Mouse (Mus musculus) olfactory bulb, adult 2 months (tissue): ENCODE measurements around the gene Tmem25. TPM values are rescaled to one million over a fixed set of nuclear protein-coding genes. Genes with fewer than 3 reads are reported as not detected.
A peak's percentile ranks its signal among the peaks of the same experiment; 100 is the strongest.
"Not testable (repeated sequence)": the region's sequence is repeated elsewhere in the genome, so short reads cannot be mapped to it uniquely, and the experiment has no call there.

ENCODE experiments used
- H3K27ac ChIP-seq: fragments of 200-500 bp; 2 replicates; pipeline ENCODE4 v1.5.1; 2012; ENCODE audit warnings: low read depth, low read length; ENCODE audit not compliant: insufficient read depth
- H3K4me1 ChIP-seq: fragments of 200-500 bp; 2 replicates; pipeline ENCODE4 v1.6.1; 2012; ENCODE audit warnings: low read length; ENCODE audit not compliant: control insufficient read depth, insufficient read depth
- H3K4me3 ChIP-seq: fragments of 200-500 bp; 2 replicates; pipeline ENCODE4 v1.5.1; 2012; ENCODE audit warnings: mild to moderate bottlenecking, low read depth, low read length, moderate library complexity; ENCODE audit not compliant: insufficient read depth
- CTCF ChIP-seq: fragments of 200-500 bp; IDR thresholded peaks from 2 replicates; pipeline ENCODE4 v1.5.1; 2012; ENCODE audit warnings: low read depth, mild to moderate bottlenecking, low read length, moderate library complexity; ENCODE audit not compliant: insufficient read depth
- POLR2A ChIP-seq: fragments of 200-500 bp; IDR thresholded peaks from 2 replicates; pipeline ENCODE4 v1.6.1; 2012; ENCODE audit warnings: mild to moderate bottlenecking, low read depth, low read length, moderate library complexity; ENCODE audit not compliant: insufficient read depth
- WGBS: fragments of 180-500 bp; shearing (Covaris S2); methylation state at CpG from one replicate; pipeline ENCODE4 v1.1.7; 2018; 5-methylcytosine and 5-hydroxymethylcytosine counted together
- polyA plus RNA-seq: library from polyadenylated mRNA; stranded (reverse); fragments of >200 nt; gene quantifications from 2 replicates; pipeline ENCODE4 v1.2.4, GENCODE M21; 2012; ENCODE audit warnings: low replicate concordance; ENCODE audit not compliant: missing spikeins, insufficient read depth, insufficient read length

Tmem25 gene
- polyA plus RNA-seq, 1 experiment: not detected

DNA sequence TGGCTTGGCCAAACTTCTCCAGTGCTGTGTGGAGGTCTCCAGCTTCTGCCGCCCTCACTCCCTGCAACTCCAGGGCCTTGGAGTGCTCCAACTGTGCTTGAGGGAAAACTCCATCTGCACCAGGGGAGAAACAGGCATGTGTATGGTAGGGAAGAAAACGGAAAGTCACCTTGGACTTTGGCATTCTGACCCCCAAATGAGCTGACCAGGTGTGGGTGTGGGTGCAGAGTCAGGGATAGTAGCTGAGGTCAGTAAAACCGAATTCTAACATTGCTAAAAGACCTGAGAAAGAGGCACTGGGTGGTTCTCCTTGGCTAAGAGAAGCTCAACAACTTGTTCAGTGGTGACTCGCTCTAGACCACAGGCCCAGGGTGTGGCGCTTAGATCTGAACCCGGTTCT is 2.6 kb upstream of the Tmem25 start:
- 88% methylated on average over 6 of the region's 6 CpGs for WGBS
- peaks cover 19% of the 10 kb centered on the region for H3K4me1 ChIP-seq
- no peak for TF ChIP-seq CTCF
- TF ChIP-seq POLR2A: no peak
- H3K27ac ChIP-seq: no peak overlapping the region
- no peak overlapping the region for H3K4me3 ChIP-seq

DNA sequence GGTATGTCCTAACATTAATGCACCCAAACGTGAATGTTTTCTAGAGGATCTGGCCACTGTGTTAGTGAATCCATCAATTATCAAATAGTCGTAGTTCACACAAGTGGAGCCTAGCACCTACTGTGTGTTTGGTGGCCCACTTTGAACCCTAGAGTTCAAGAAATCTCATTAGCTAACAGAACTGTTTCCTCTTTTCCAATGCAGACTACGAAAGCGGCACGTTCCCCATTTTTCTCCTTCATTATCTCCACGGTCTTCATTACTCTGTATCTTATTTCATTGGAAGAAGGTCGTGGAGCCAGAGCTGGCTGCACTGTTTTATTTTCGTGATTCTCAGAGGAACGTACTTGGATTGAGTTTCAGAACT is 834 bp upstream of the Tmem25 start:
- H3K27ac ChIP-seq: no peak overlapping the region
- peaks cover 19% of the 10 kb centered on the region for H3K4me1 ChIP-seq
- WGBS: 29% methylated on average over 9 of the region's 9 CpGs
- TF ChIP-seq CTCF (no peak), POLR2A (no peak)
- peak overlapping the region; percentile 77 for H3K4me3 ChIP-seq

DNA sequence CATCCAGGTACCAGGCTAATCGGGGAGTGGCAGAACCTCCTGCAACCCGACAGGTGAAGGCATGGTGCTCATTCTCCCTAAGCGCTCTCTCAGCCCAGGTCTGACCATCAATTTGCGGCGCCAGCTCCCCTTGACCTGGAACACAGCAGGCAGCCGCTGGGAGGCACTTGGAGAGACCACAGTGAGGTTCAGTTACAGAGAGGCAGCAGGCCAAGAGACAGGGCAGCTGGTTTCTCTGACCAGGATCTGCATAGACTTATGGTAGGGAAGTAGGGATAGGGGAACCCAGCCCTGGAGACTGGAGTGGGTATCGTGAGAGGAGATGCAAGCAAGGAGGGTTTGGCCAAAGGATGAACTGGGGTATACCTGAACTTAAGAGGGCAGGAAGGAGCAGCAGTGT is 809 bp downstream of the Tmem25 start:
- WGBS: 69% methylated on average over 7 of the region's 7 CpGs
- no peak overlapping the region for H3K27ac ChIP-seq
- peak overlapping the region; percentile 77 for H3K4me3 ChIP-seq
- TF ChIP-seq CTCF: no peak
- TF ChIP-seq POLR2A: no peak
- H3K4me1 ChIP-seq: peaks cover 19% of the 10 kb centered on the region

DNA sequence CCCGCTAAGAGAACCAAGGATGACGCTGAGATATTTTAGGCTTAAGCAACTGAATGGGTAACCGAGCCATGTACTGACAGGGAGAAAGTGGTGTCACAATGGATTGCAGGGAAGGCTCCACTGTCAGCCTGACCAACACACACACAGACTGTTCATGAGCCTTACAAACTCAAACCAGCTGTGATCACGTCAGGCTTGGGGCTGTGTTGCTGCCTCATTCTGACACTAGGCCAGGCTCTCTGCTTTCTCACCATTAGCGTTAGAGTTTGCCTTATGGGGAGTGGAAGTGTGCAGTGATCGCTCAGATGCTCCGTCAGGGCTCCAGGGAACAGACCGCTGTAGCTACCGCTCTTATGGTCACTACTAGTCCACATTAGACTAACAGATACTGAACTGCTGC is 6.3 kb downstream of the Tmem25 start:
- Histone ChIP-seq H3K27ac (no peak overlapping the region), H3K4me1 (no peaks in the 10 kb centered on the region), H3K4me3 (no peak overlapping the region)
- WGBS: 73% methylated on average over 9 of the region's 9 CpGs
- TF ChIP-seq CTCF (no peak), POLR2A (no peak)

DNA sequence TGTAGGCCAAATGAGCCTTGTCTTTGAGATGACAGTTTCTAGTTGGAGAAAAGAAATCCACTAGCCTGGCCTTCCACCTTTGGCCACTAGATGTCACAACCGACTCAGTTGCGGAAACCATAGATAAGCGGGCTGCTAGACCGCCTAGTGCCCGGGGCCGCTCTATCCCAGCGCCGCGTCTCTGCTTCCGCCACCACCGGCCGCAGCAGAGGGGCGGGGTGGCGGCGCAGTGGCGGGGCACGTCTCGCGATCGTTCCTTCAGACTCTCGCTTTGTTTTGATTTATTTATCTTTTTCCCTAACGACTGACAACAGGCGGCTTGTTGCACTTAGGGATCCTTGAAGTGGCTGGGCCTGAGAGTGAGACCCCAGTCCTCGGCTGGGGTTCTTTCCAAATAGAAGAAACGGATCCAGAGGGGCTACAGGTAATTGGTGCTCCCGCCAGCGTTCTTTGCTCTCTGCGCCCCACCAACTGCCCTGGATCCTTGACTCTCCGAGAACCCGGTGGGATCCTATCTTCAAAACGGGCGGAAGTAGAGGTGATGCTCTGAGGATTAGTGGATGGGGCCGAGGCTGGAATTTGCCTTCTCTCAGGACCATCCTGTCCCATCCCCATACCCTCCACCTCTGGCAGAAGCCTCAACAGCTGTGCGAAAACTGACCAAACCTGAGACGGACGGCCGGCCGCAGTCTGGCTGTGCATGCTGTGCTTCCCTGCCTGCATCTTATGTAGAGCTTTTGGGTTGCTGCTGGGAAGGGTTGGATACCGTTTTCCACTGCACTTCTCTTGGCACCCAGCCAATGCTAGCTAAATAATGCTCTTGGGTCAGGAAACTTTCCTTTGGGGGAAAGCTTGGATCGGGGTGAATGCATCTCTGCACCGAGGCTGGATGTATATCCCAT is 26.1 kb downstream of the Tmem25 start:
- peak; percentile 65; the same call in 1 of the 2 replicates for TF ChIP-seq CTCF
- TF ChIP-seq POLR2A: peak; percentile 50
- whole genome bisulfite sequencing: under 1% methylated on average over 41 of the region's 41 CpGs
- Histone ChIP-seq H3K4me1 (peaks cover 2% of the 10 kb centered on the region; the same call in 1 of the 2 replicates), H3K4me3 (peak overlapping the region; percentile 66), H3K27ac (peak overlapping the region; percentile 12)

DNA sequence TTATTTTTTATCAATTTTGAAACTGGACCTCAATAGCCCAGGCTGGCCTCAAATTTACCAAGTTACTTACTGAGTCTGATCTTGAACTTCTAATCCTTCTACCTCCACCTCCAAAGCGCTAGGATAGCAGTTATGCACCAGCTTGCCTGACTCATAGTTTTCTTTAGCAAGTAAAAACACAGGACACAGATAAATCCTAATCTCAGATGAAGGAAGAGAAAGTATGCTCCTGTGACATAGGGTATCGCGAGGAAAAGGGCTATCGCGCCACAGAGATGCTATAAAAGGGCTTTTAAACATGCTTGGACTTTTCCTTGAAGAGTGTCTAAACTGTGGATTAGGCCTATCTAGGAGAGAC is 26.7 kb downstream of the Tmem25 start:
- TF ChIP-seq CTCF (no peak), POLR2A (no peak)
- 24% methylated on average over 5 of the region's 5 CpGs for WGBS
- Histone ChIP-seq H3K27ac (no peak overlapping the region), H3K4me3 (no peak overlapping the region), H3K4me1 (peaks cover 2% of the 10 kb centered on the region; the same call in 1 of the 2 replicates)

DNA sequence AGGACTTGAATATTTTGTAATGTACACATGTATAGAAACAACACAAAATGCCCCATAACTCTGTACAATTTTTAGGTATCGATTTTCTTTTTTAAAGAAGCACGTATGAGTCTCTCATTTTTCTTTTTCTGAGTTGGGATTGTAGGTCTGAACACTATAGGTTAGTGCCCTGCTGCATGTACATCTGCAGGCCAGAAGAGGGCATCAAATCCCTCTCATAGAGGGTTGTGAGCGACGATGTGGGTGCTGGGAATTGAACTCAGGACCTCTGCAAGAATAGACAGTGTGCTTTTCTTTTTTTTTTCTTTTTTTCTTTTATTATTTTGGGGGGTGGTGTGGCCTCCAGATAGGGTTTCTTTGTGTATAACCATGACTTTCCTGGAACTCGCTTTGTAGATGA is 27.7 kb downstream of the Tmem25 start:
- no peak for TF ChIP-seq POLR2A
- TF ChIP-seq CTCF: no peak
- Histone ChIP-seq H3K27ac (no peak overlapping the region), H3K4me3 (no peak overlapping the region), H3K4me1 (peaks cover 2% of the 10 kb centered on the region; the same call in 1 of the 2 replicates)
- 92% methylated on average over 5 of the region's 5 CpGs for WGBS

DNA sequence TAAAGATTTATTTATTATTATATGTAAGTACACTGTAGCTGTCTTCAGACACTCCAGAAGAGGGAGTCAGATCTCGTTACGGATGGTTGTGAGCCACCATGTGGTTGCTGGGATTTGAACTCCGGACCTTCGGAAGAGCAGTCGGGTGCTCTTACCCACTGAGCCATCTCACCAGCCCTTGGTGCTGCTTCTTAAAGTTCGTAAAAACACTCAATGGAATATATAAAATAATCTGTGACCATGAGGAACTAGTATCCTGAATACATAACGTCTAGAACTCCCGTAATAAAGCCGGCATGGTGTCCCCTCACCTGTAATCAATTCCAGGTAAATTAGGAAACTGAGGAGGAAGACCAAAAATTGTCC is 31.1 kb downstream of the Tmem25 start:
- H3K4me1 ChIP-seq, H3K27ac ChIP-seq, H3K4me3 ChIP-seq: not testable (repeated sequence)
- WGBS: 36% methylated on average over 8 of the region's 9 CpGs

DNA sequence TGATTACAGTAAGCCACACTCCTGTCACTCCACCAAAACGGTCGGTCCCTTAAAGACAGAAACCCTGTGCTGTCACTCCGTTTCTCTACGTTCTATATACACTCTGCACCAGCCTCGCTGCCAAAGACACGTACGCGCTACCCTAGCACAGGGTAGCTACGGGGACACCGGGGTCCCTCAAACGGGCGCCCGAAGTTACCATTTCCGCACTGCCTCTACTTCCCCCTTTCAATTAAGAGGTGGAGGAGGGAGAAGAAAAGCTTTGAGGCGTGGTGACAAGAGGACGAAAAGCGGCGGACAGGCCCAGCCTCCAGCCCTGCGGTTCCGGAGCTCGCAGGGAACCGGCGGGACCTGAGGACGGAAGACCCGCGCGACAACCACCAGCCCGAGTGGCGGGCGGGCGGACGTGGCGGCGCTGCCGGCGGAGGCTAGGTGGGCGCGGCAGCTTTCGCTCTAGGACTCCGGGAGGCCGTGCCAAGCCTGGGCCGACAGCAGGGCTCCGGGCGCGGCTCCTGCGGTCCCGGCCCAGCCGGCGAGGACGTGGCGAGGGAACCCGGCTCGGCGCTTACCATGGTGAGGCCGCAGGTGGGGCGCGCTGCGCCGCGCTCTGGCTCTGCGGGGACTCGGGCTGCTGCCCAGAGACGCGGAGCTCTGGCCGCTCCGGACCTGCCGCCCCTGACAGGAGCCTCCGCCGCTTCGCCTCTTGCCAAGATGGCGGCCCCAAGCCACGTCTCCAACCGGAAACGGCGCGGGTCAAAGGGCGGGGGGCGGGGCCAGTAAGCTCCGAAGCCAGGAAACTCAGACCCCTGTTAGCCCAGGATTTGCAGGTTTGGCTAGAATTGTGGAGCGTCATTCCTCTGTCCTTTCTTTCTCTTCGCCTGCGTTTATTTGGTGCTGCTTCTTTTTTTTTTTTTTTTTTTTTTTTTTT is 31.7 kb downstream of the Tmem25 start, which contains the start of the genes Arcn1 and Ift46:
Arcn1 (minus strand) TSS at position 745 of the 928 bp plus-strand sequence.
Ift46 (plus strand) TSS at position 808 of the 928 bp plus-strand sequence.
- Histone ChIP-seq H3K4me3 (peak within 1 kb of the TSS; percentile 80), H3K27ac (peak within 1 kb of the TSS; percentile 63), H3K4me1 (peaks cover 3% of the 10 kb centered on the region)
- under 1% methylated on average over 82 of the region's 82 CpGs for WGBS
- no peak for TF ChIP-seq CTCF
- TF ChIP-seq POLR2A: peak; percentile 71
